Mouse (Mus musculus): ENCODE results near the gene Slc26a10.
"Not testable (repeated sequence)": the region's sequence is repeated elsewhere in the genome, so short reads cannot be mapped to it uniquely, and the experiment has no call there.

The Slc26a10 gene

GRCm38 (mm10) chr10:127160081-127160480 is 20.4 kb downstream of the Slc26a10 start:
- no peak for DNase-seq

- no peak for DNase-seq
Measured at GRCm38 (mm10) chr10:127158471-127158870, 22.0 kb downstream of the Slc26a10 start.

- DNase-seq, result no peak
Measured at GRCm38 (mm10) chr10:127156511-127156910, 23.9 kb downstream of the Slc26a10 start.

GRCm38 (mm10) chr10:127156089-127156488 is 24.4 kb downstream of the Slc26a10 start:
- DNase-seq, result no peak

GRCm38 (mm10) chr10:127154652-127155051 is 25.8 kb downstream of the Slc26a10 start:
- no peak for DNase-seq

- DNase-seq, result no peak
Measured at GRCm38 (mm10) chr10:127154241-127154640, 26.2 kb downstream of the Slc26a10 start.

GRCm38 (mm10) chr10:127153323-127153722 is 27.1 kb downstream of the Slc26a10 start:
- no peak for DNase-seq

- not testable (repeated sequence) for DNase-seq
Measured at GRCm38 (mm10) chr10:127152556-127152955, 27.9 kb downstream of the Slc26a10 start.

GRCm38 (mm10) chr10:127151233-127151632 is 29.2 kb downstream of the Slc26a10 start:
- DNase-seq, result not testable (repeated sequence)

- peak; percentile 76 to 85 for DNase-seq
Measured at GRCm38 (mm10) chr10:127150471-127150872, 30.0 kb downstream of the Slc26a10 start.

- DNase-seq, result peak; percentile 29 to 31
Measured at GRCm38 (mm10) chr10:127147135-127147534, 33.3 kb downstream of the Slc26a10 start.

- DNase-seq, result no peak
Measured at GRCm38 (mm10) chr10:127145303-127145702, 35.1 kb downstream of the Slc26a10 start.

GRCm38 (mm10) chr10:127144536-127144935 is 35.9 kb downstream of the Slc26a10 start:
- DNase-seq, result no peak

GRCm38 (mm10) chr10:127143228-127143627 is 37.2 kb downstream of the Slc26a10 start:
- no peak for DNase-seq

GRCm38 (mm10) chr10:127141500-127141899 is 38.9 kb downstream of the Slc26a10 start:
- no peak for DNase-seq

GRCm38 (mm10) chr10:127140971-127141370 is 39.5 kb downstream of the Slc26a10 start:
- DNase-seq, result no peak

- DNase-seq, result no peak
Measured at GRCm38 (mm10) chr10:127138328-127139141, 41.9 kb downstream of the Slc26a10 start.

GRCm38 (mm10) chr10:127137896-127138295 is 42.5 kb downstream of the Slc26a10 start:
- no peak for DNase-seq

GRCm38 (mm10) chr10:127136510-127136909 is 43.9 kb downstream of the Slc26a10 start:
- no peak for DNase-seq

GRCm38 (mm10) chr10:127135118-127135836 is 45.2 kb downstream of the Slc26a10 start:
- DNase-seq, result no peak

- peak; percentile 40 to 73 for DNase-seq
Measured at GRCm38 (mm10) chr10:127134394-127135035, 45.9 kb downstream of the Slc26a10 start.

- DNase-seq, result no peak
Measured at GRCm38 (mm10) chr10:127132469-127132868, 48.0 kb downstream of the Slc26a10 start.

GRCm38 (mm10) chr10:127129431-127129830 is 51.0 kb downstream of the Slc26a10 start:
- no peak for DNase-seq
